Comparison of ENCODE assay signal across 12 mouse cellular contexts in the genomic region with DNA sequence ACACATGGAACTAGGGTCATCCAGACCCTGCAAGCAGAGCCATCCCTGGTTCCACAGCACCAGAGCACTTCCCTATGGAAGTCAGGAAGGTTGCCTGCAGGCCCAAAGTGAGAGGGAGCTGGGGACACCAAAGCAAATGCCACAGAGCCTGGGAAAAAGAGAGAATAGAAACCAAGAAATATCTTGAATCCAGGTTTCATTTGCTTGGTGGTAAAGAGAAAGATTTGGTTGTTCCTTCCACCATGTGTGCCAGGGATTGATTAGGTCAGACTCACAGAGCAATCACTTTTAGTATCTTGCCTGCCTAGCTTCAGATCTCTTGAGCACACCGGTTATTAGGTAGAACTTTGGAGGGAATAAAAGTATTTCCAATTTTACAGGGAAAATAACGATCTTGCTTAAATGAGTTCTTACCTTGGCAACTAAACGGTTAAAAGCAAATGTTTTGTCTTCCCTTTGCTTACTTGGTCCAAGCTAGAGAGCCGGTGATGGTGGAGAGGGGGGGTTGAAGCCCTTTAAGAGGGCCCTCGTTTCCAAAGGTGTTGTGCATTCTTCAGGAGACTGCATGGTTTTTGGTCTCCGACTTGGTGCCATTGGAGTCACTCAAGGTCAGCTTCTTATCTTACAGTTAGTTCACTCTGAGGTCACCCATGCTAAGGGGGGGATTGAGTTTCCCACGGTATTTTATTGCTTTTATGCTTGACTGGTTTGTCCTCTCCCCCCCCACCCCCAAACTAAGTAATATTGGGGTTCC.
"Had no signal": no experiment of that assay in that cellular context is flagged by ENCODE, and none has a peak within 500 bp of the region (broad histone marks: within the 10 kb centered on the region; RNA-seq: fewer than 3 reads in every experiment).

No protein-coding gene starts in this region.

- DNase-seq: left cerebral cortex, postnatal 4 days; liver; liver, embryonic 13.5 days; liver, postnatal 0 days; lung, adult 18-20 months; lung, adult 2 months; lung, embryonic 14.5 days; lung, postnatal 10 days; lung, postnatal 14 days; lung, postnatal 36 days; lung, postnatal 4 days; midbrain, embryonic 14.5 days had no signal
